Mouse (Mus musculus) embryonic facial prominence, embryonic 11.5 days (tissue): ENCODE measurements at regions not wholly inside any gene's neighbourhood (a gene's known extent, or its start where the extent isn't known, plus 50 kb on each side); places are given as distances from the start of the nearest gene placed in this dataset.

Source experiments
- ATAC-seq: fragments of 200-750 bp; cut with Nextera tagmentation; replicated peaks from 2 replicates; pipeline ENCODE4 v1.8.0; 2017; ENCODE audit warnings: low read depth; ENCODE audit not compliant: insufficient number of reproducible peaks, low FRiP score, low TSS enrichment
- DNase-seq: peaks from one replicate; pipeline ENCODE4 v3.0.0-alpha.2; 2015; ENCODE audit warnings: low spot score
- H3K27ac ChIP-seq: fragments of 300-500 bp; sonication (generic); replicated peaks from 2 replicates; pipeline ENCODE4 v1.5.1; 2014; ENCODE audit warnings: mild to moderate bottlenecking, low read depth, low read length, control low read depth
- H3K27me3 ChIP-seq: fragments of 300-500 bp; sonication (generic); 2 replicates; pipeline ENCODE4 v1.6.1; 2014; ENCODE audit warnings: mild to moderate bottlenecking, low read length, moderate library complexity, mixed read lengths; ENCODE audit not compliant: control insufficient read depth, insufficient read depth
- H3K36me3 ChIP-seq: fragments of 300-500 bp; sonication (generic); replicated peaks from 2 replicates; pipeline ENCODE4 v1.6.1; 2014; ENCODE audit warnings: low read depth, mild to moderate bottlenecking, low read length, moderate library complexity, mixed read lengths; ENCODE audit not compliant: control insufficient read depth, insufficient read depth
- H3K4me1 ChIP-seq: fragments of 300-500 bp; sonication (generic); 2 replicates; pipeline ENCODE4 v1.6.1; 2014; ENCODE audit warnings: low read length, mixed read lengths; ENCODE audit not compliant: control insufficient read depth, insufficient read depth
- H3K4me2 ChIP-seq: fragments of 300-500 bp; sonication (generic); 2 replicates; pipeline ENCODE4 v1.6.1; 2014; ENCODE audit warnings: low read depth, mild to moderate bottlenecking, control low read depth, low read length, moderate library complexity
- H3K4me3 ChIP-seq: fragments of 300-500 bp; sonication (generic); 2 replicates; pipeline ENCODE4 v1.5.1; 2014; ENCODE audit warnings: low read depth, low read length, control low read depth
- H3K9ac ChIP-seq: fragments of 300-500 bp; sonication (generic); replicated peaks from 2 replicates; pipeline ENCODE4 v1.6.1; 2014; ENCODE audit warnings: mild to moderate bottlenecking, control low read depth, low read length
- H3K9me3 ChIP-seq: fragments of 300-500 bp; sonication (generic); replicated peaks from 2 replicates; pipeline ENCODE4 v1.6.1; 2016; ENCODE audit warnings: mild to moderate bottlenecking, low read length, inconsistent platforms, mixed read lengths; ENCODE audit not compliant: control insufficient read depth
- WGBS: fragments of 180-500 bp; shearing (Covaris S2); extraction: QIAGEN DNeasy Blood & Tissue Kit; methylation state at CpG from one replicate; pipeline ENCODE4 v1.1.7; 2014; 5-methylcytosine and 5-hydroxymethylcytosine counted together

DNA sequence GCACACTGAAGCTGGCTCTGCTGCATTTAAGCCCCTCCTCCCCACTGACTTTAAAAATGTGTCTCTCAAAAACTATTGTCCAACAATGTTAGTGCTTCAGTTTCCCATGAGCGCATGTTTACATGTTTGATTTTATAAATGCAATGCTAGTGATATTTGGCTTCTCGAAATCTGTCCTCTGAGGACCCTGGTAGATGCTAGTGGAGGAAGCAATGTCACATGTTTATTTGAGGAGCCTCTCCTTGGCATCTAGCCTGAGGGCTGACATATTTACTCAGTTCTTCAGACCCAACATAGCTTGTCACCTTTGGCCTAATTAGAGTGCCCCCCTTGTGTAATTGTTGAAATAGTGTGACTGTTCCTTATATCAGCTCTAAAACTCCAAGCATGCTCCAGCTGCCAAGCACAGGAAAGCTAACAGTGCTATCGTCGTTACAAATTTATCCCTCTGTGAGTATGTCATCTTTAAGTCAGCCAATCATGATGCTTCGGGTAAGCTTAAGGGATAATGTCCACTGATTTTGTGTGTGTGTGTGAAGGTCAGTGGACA lies 400.3 kb downstream of the Slc4a3 start:
- ATAC-seq = no peak
- no peaks in the 10 kb centered on the region for H3K36me3 ChIP-seq
- no peak for DNase-seq
- no peak overlapping the region for H3K27ac ChIP-seq
- no peak overlapping the region for H3K4me3 ChIP-seq
- no peak overlapping the region for H3K4me2 ChIP-seq
- H3K4me1 ChIP-seq = no peaks in the 10 kb centered on the region
- WGBS = 78% methylated on average over 5 of the region's 5 CpGs
- no peak overlapping the region for H3K9ac ChIP-seq
- no peaks in the 10 kb centered on the region for H3K9me3 ChIP-seq
- H3K27me3 ChIP-seq = no peaks in the 10 kb centered on the region

GRCm38 (mm10) chr1:75978203-75978986 lies 432.3 kb downstream of the Slc4a3 start:
- no peaks in the 10 kb centered on the region for H3K36me3 ChIP-seq
- no peaks in the 10 kb centered on the region for H3K4me1 ChIP-seq
- no peak overlapping the region for H3K4me3 ChIP-seq
- DNase-seq (no peak), ATAC-seq (no peak)
- 87% methylated on average over 9 of the region's 9 CpGs for WGBS
- no peaks in the 10 kb centered on the region for H3K27me3 ChIP-seq
- no peak overlapping the region for H3K9ac ChIP-seq
- no peak overlapping the region for H3K27ac ChIP-seq
- no peak overlapping the region for H3K4me2 ChIP-seq
- no peaks in the 10 kb centered on the region for H3K9me3 ChIP-seq

DNA sequence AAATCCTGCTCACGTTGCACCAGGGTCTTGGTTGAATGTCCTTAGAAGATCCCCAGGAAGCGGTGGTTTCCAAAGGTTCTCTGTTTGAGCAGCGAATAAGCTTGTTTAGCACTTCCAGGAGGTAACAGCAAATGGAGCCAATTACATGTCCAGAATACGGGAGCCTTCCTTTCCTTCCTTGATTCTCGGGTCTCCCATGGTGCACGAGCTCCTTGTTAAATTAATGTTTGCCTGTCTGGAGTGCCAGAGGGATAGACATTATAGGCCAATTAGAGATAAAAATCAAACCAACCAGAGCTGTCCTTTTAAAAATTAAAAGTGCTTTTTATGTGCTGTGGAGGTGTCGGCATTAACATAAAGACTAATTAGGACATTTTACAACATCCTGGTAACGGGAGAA lies 437.0 kb downstream of the Slc4a3 start:
- H3K27me3 ChIP-seq = no peaks in the 10 kb centered on the region
- H3K4me2 ChIP-seq = no peak overlapping the region
- WGBS = 79% methylated on average over 8 of the region's 8 CpGs
- no peak overlapping the region for H3K27ac ChIP-seq
- DNase-seq = no peak
- no peak overlapping the region for H3K9ac ChIP-seq
- H3K4me1 ChIP-seq = no peaks in the 10 kb centered on the region
- no peak overlapping the region for H3K4me3 ChIP-seq
- no peaks in the 10 kb centered on the region for H3K36me3 ChIP-seq
- H3K9me3 ChIP-seq = no peaks in the 10 kb centered on the region
- no peak for ATAC-seq

DNA sequence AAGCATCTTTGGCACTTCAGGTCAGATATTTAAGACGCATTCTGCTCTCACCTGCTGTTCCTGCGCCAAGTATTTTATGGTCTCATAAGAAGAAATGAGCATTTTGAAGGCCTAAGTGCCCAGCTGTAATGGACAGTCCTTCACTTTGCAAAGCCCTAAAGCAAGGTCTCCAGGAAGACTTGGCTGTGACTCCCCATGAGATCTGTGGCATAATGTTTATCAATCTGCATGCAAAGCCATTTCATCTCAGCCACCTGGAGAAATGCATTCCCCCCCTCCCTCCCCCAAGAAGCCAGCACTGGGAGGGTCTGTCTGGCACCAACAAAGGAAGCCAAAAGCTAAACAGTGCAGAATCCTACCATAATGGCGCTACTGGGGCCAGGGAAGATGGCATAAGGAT lies 437.4 kb downstream of the Slc4a3 start:
- Histone ChIP-seq H3K9ac (no peak overlapping the region), H3K27me3 (no peaks in the 10 kb centered on the region), H3K4me2 (no peak overlapping the region), H3K4me1 (no peaks in the 10 kb centered on the region), H3K27ac (no peak overlapping the region), H3K36me3 (no peaks in the 10 kb centered on the region), H3K9me3 (no peaks in the 10 kb centered on the region), H3K4me3 (no peak overlapping the region)
- no peak for DNase-seq
- 92% methylated on average over 3 of the region's 3 CpGs for WGBS
- ATAC-seq = no peak

DNA sequence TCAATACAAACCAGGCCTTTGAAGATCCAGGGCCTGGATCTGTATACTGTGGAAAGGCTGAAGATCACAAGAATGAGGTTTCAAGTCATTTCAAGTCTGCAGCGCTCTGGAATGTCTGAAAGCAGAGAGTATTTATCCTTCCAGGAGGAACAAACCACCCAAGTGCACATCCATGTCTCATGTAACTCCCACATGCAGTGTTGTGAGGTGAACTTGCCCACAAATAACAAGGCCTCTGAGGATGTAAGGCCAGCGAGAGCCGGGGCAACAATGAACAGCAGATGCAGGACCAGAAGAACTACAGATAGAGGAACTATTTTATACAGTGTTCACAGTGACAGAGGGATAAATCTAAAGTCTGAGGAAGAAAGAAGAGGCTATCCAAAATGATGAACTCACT lies 442.4 kb downstream of the Slc4a3 start:
- no peaks in the 10 kb centered on the region for H3K4me1 ChIP-seq
- H3K4me3 ChIP-seq = no peak overlapping the region
- H3K4me2 ChIP-seq = no peak overlapping the region
- H3K27me3 ChIP-seq = no peaks in the 10 kb centered on the region
- ATAC-seq (no peak), DNase-seq (no peak)
- WGBS = 70% methylated on average over 3 of the region's 3 CpGs
- H3K27ac ChIP-seq = no peak overlapping the region
- H3K36me3 ChIP-seq = no peaks in the 10 kb centered on the region
- no peaks in the 10 kb centered on the region for H3K9me3 ChIP-seq
- no peak overlapping the region for H3K9ac ChIP-seq

DNA sequence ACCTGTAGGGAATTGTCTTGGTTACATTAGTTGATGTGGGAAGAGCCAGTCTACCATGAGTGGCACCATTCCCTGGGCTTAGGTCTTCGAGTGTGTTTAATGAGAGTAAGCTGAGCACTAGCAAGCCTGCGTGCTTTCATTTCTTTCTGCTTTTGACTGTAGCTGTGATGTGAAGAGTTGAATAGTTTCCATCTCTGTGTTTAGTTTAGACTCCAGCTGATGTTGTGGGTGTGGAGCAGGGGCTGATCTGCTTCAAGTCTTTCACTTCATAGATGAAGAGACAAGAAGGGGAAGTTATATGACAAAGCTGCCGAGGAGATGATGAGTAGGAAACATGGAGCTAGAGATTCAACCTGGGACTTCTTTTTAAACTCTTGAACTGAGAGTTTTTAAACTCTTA lies 446.0 kb downstream of the Slc4a3 start:
- no peaks in the 10 kb centered on the region for H3K27me3 ChIP-seq
- no peaks in the 10 kb centered on the region for H3K36me3 ChIP-seq
- H3K27ac ChIP-seq = no peak overlapping the region
- DNase-seq (no peak), ATAC-seq (no peak)
- no peaks in the 10 kb centered on the region for H3K4me1 ChIP-seq
- no peak overlapping the region for H3K4me3 ChIP-seq
- WGBS = 94% methylated on average over 3 of the region's 3 CpGs
- no peak overlapping the region for H3K9ac ChIP-seq
- no peak overlapping the region for H3K4me2 ChIP-seq
- H3K9me3 ChIP-seq = no peaks in the 10 kb centered on the region

DNA sequence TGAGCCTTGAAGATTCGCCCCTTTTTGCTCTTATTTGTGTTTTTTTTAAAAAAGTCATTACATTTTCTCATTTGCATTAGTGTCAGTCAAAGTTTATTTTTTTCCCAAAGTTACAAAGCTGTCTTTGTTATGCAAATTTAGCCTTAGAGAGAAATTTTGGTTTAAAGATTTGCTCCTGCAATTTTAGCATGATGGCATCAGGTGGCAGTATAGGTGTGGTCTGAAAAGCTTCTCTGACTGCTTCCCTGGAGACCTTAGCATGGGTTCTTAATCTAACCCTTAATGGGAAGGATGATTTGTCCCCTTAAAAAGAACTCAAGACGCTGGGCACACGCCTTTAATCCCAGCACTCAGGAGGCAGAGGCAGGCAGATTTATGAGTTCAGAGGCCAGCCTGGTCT lies 451.2 kb downstream of the Slc4a3 start:
- ATAC-seq = no peak
- no peak overlapping the region for H3K27ac ChIP-seq
- H3K4me1 ChIP-seq = no peaks in the 10 kb centered on the region
- no peak overlapping the region for H3K4me2 ChIP-seq
- WGBS = 76% methylated on average over 3 of the region's 3 CpGs
- no peaks in the 10 kb centered on the region for H3K9me3 ChIP-seq
- no peak overlapping the region for H3K4me3 ChIP-seq
- no peak for DNase-seq
- no peak overlapping the region for H3K9ac ChIP-seq
- no peaks in the 10 kb centered on the region for H3K36me3 ChIP-seq
- no peaks in the 10 kb centered on the region for H3K27me3 ChIP-seq

DNA sequence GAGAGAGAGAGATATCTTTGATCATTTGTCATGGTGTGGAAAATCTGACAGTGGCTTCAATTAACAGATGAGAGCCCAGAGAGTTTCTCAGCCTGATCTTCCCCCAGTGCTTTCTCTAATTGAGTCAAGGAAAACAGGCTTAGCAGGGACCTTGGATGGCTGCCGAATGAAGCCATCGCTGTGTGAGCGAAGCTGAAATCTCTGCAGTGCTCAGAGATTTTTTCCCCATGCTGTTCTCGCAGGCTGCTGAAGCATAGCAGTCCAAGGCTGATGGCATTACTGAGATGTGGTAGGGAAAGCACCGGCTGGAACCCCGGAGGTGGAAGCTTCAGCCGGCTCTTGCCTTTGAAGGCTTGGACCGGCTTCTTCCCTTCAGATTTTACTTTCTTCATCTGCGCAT lies 455.1 kb downstream of the Slc4a3 start:
- H3K27ac ChIP-seq = no peak overlapping the region
- H3K27me3 ChIP-seq = no peaks in the 10 kb centered on the region
- no peaks in the 10 kb centered on the region for H3K36me3 ChIP-seq
- no peaks in the 10 kb centered on the region for H3K4me1 ChIP-seq
- 82% methylated on average over 9 of the region's 9 CpGs for WGBS
- H3K4me2 ChIP-seq = no peak overlapping the region
- ATAC-seq (no peak), DNase-seq (no peak)
- no peak overlapping the region for H3K4me3 ChIP-seq
- H3K9ac ChIP-seq = no peak overlapping the region
- no peaks in the 10 kb centered on the region for H3K9me3 ChIP-seq
